Mouse (Mus musculus) embryonic facial prominence, embryonic 10.5 days (tissue): ENCODE measurements around the gene Cyp27b1. TPM values are rescaled to one million over a fixed set of nuclear protein-coding genes. Genes with fewer than 3 reads are reported as not detected.
"Not testable (repeated sequence)": the region's sequence is repeated elsewhere in the genome, so short reads cannot be mapped to it uniquely, and the experiment has no call there.

Source experiments
- DNase-seq: peaks from one replicate; pipeline ENCODE4 v3.0.0-alpha.2; 2017; ENCODE audit warnings: low spot score
- H3K27ac ChIP-seq: fragments of 300-500 bp; sonication (generic); replicated peaks from 2 replicates; pipeline ENCODE4 v1.5.1; 2016; ENCODE audit warnings: mild to moderate bottlenecking
- H3K27me3 ChIP-seq: fragments of 300-500 bp; sonication (generic); replicated peaks from 2 replicates; pipeline ENCODE4 v1.6.1; 2016; ENCODE audit warnings: low read depth, mild to moderate bottlenecking; ENCODE audit not compliant: poor library complexity, severe bottlenecking
- H3K36me3 ChIP-seq: fragments of 300-500 bp; sonication (generic); replicated peaks from 2 replicates; pipeline ENCODE4 v1.6.1; 2016; ENCODE audit warnings: mild to moderate bottlenecking, moderate library complexity
- H3K4me1 ChIP-seq: fragments of 300-500 bp; sonication (generic); 2 replicates; pipeline ENCODE4 v1.6.1; 2016
- H3K4me3 ChIP-seq: fragments of 300-500 bp; sonication (generic); 2 replicates; pipeline ENCODE4 v1.5.1; 2016; ENCODE audit warnings: mild to moderate bottlenecking, moderate library complexity
- H3K9me3 ChIP-seq: fragments of 300-500 bp; sonication (generic); 2 replicates; pipeline ENCODE4 v1.6.1; 2016; ENCODE audit warnings: mild to moderate bottlenecking
- WGBS: fragments of 180-500 bp; shearing (Covaris S2); methylation state at CpG from one replicate; pipeline ENCODE4 v1.1.7; 2016; 5-methylcytosine and 5-hydroxymethylcytosine counted together
- polyA plus RNA-seq: library from polyadenylated mRNA; unstranded; fragments of >200 nt; fragmentation: Nextera tagmentation; extraction: Ambion mirVana; gene quantifications from 2 replicates; pipeline ENCODE4 v1.2.1, GENCODE M21; 2016

Gene Cyp27b1
- polyA plus RNA-seq, 1 experiment from 2014 or later, result 0.14 TPM

- WGBS, result 90% methylated on average over 9 of the region's 9 CpGs
- no peak overlapping the region for H3K27ac ChIP-seq
- no peaks in the 10 kb centered on the region for H3K9me3 ChIP-seq
- H3K27me3 ChIP-seq, result peaks cover 13% of the 10 kb centered on the region
- H3K36me3 ChIP-seq, result peaks cover 46% of the 10 kb centered on the region
- DNase-seq, result no peak
- peak overlapping the region; percentile 93; the same call in 1 of the 2 replicates for H3K4me3 ChIP-seq
- H3K4me1 ChIP-seq, result peaks cover 51% of the 10 kb centered on the region
Measured at GRCm38 (mm10) chr10:127065981-127066380, 17.9 kb downstream of the Cyp27b1 start.

- H3K4me3 ChIP-seq, result peak overlapping the region; percentile 23; the same call in 1 of the 2 replicates
Measured at GRCm38 (mm10) chr10:127066519-127067018, 18.5 kb downstream of the Cyp27b1 start.

GRCm38 (mm10) chr10:127068360-127069038, 20.4 kb downstream of the Cyp27b1 start:
- Histone ChIP-seq H3K36me3 (peaks cover 46% of the 10 kb centered on the region), H3K4me1 (peaks cover 47% of the 10 kb centered on the region), H3K27ac (peak overlapping the region; percentile 92; the same call in 1 of the 2 replicates), H3K4me3 (peak overlapping the region; percentile 79), H3K27me3 (no peaks in the 10 kb centered on the region), H3K9me3 (no peaks in the 10 kb centered on the region)
- DNase-seq, result no peak
- 83% methylated on average over 9 of the region's 9 CpGs for WGBS

More at GRCm38 (mm10) chr10:127066519-127067018, 18.5 kb downstream of the Cyp27b1 start:
- peak; percentile 20 for DNase-seq
- H3K27me3 ChIP-seq, result peaks cover 7% of the 10 kb centered on the region
- H3K4me1 ChIP-seq, result peaks cover 53% of the 10 kb centered on the region
- peaks cover 46% of the 10 kb centered on the region for H3K36me3 ChIP-seq
- 88% methylated on average over 14 of the region's 14 CpGs for WGBS
- H3K9me3 ChIP-seq, result no peaks in the 10 kb centered on the region
- H3K27ac ChIP-seq, result no peak overlapping the region

GRCm38 (mm10) chr10:127069281-127070189, 21.5 kb downstream of the Cyp27b1 start:
- peak overlapping the region; percentile 79 for H3K4me3 ChIP-seq
- H3K27ac ChIP-seq, result peak overlapping the region; percentile 92
- H3K9me3 ChIP-seq, result no peaks in the 10 kb centered on the region
- peak; percentile 54 for DNase-seq
- no peaks in the 10 kb centered on the region for H3K27me3 ChIP-seq
- peaks cover 46% of the 10 kb centered on the region for H3K4me1 ChIP-seq
- 10% methylated on average over 30 of the region's 30 CpGs for WGBS
- peaks cover 43% of the 10 kb centered on the region for H3K36me3 ChIP-seq

- WGBS, result 3% methylated on average over 36 of the region's 36 CpGs
- Histone ChIP-seq H3K27ac (peak within 1 kb of the TSS; percentile 92), H3K9me3 (no peaks in the 10 kb centered on the region), H3K27me3 (peaks cover 8% of the 10 kb centered on the region), H3K4me1 (peaks cover 43% of the 10 kb centered on the region), H3K4me3 (peak within 1 kb of the TSS; percentile 79), H3K36me3 (peaks cover 34% of the 10 kb centered on the region)
- DNase-seq, result peak; percentile 93
Measured at GRCm38 (mm10) chr10:127070190-127071121, 22.4 kb downstream of the Cyp27b1 start, which contains the start of gene Tspan31. Tspan31 (minus strand) TSS chr10:127070264.

- 0 out of 2 replicates have a peak overlapping the region, but pooled peaks have one; percentile 92 for H3K27ac ChIP-seq
Measured at GRCm38 (mm10) chr10:127071203-127071602, 23.2 kb downstream of the Cyp27b1 start.

GRCm38 (mm10) chr10:127072270-127072669, 24.2 kb downstream of the Cyp27b1 start:
- WGBS, result 88% methylated on average over 4 of the region's 4 CpGs
- H3K27me3 ChIP-seq, result peaks cover 26% of the 10 kb centered on the region
- H3K4me1 ChIP-seq, result peaks cover 39% of the 10 kb centered on the region
- not testable (repeated sequence) for H3K27ac ChIP-seq, DNase-seq, H3K9me3 ChIP-seq, H3K4me3 ChIP-seq
- H3K36me3 ChIP-seq, result peaks cover 15% of the 10 kb centered on the region

More at GRCm38 (mm10) chr10:127071203-127071602, 23.2 kb downstream of the Cyp27b1 start:
- H3K27me3 ChIP-seq, result peaks cover 15% of the 10 kb centered on the region
- H3K36me3 ChIP-seq, result peaks cover 26% of the 10 kb centered on the region
- DNase-seq, result no peak
- no peaks in the 10 kb centered on the region for H3K9me3 ChIP-seq
- H3K4me1 ChIP-seq, result peaks cover 42% of the 10 kb centered on the region
- 84% methylated on average over 9 of the region's 9 CpGs for WGBS
- H3K4me3 ChIP-seq, result peak overlapping the region; percentile 79

- DNase-seq, H3K27ac ChIP-seq, H3K4me3 ChIP-seq, H3K9me3 ChIP-seq, H3K36me3 ChIP-seq: not testable (repeated sequence)
- H3K27me3 ChIP-seq, result peaks cover 33% of the 10 kb centered on the region
- WGBS, result 82% methylated on average over 2 of the region's 2 CpGs
- H3K4me1 ChIP-seq, result peaks cover 42% of the 10 kb centered on the region
Measured at GRCm38 (mm10) chr10:127072969-127073368, 24.9 kb downstream of the Cyp27b1 start.

- Histone ChIP-seq H3K4me1 (peaks cover 42% of the 10 kb centered on the region), H3K36me3 (no peaks in the 10 kb centered on the region), H3K9me3 (no peaks in the 10 kb centered on the region), H3K27me3 (peaks cover 43% of the 10 kb centered on the region), H3K4me3 (no peak overlapping the region), H3K27ac (no peak overlapping the region)
- WGBS, result 99% methylated on average over 1 of the region's 1 CpGs
- no peak for DNase-seq
Measured at GRCm38 (mm10) chr10:127073981-127074380, 25.9 kb downstream of the Cyp27b1 start.

GRCm38 (mm10) chr10:127075080-127075479, 27.0 kb downstream of the Cyp27b1 start, which contains the start of gene Agap2:
Agap2 (plus strand) TSS chr10:127075284.
- Histone ChIP-seq H3K36me3 (no peaks in the 10 kb centered on the region), H3K9me3 (no peaks in the 10 kb centered on the region), H3K4me3 (no peak within 1 kb of the TSS), H3K27ac (no peak within 1 kb of the TSS), H3K4me1 (peaks cover 48% of the 10 kb centered on the region), H3K27me3 (peaks cover 54% of the 10 kb centered on the region)
- WGBS, result 64% methylated on average over 9 of the region's 9 CpGs
- no peak for DNase-seq

- Histone ChIP-seq H3K27me3 (peaks cover 59% of the 10 kb centered on the region), H3K36me3 (no peaks in the 10 kb centered on the region), H3K4me1 (peaks cover 53% of the 10 kb centered on the region), H3K9me3 (no peaks in the 10 kb centered on the region), H3K27ac (no peak overlapping the region), H3K4me3 (no peak overlapping the region)
- WGBS, result 74% methylated on average over 8 of the region's 8 CpGs
- no peak for DNase-seq
Measured at GRCm38 (mm10) chr10:127075651-127076050, 27.6 kb downstream of the Cyp27b1 start.
